Mouse (Mus musculus) Patski (cell line): ENCODE measurements at regions not wholly inside any gene's neighbourhood (a gene's known extent, or its start where the extent isn't known, plus 50 kb on each side); places are given as distances from the start of the nearest gene placed in this dataset.

Experiments
- ATAC-seq: fragments of 100-300 bp; one replicate; pipeline ENCODE4 v1.8.0; 2021
- CTCF ChIA-PET: fragments of 350-600 bp; sonication (Branson Sonifier 250); formaldehyde crosslinking; loops from one replicate; lab custom pipeline; 2022; ENCODE audit warnings: inconsistent platforms; lab: Charles Lee
- POLR2A ChIA-PET: fragments of 350-600 bp; sonication (Branson Sonifier 250); formaldehyde crosslinking; loops from one replicate; lab custom pipeline; 2022; ENCODE audit warnings: antibody characterized with exemption, inconsistent platforms; lab: Charles Lee
- DNase-seq: peaks from one replicate; pipeline ENCODE4 v3.0.0-alpha.2; 2011; ENCODE audit warnings: low read depth, low spot score
- H3K27me3 ChIP-seq: fragments of 371-371 bp; one replicate; pipeline ENCODE4 v1.5.1; 2021
- CTCF ChIP-seq: fragments of 100-300 bp; IDR thresholded peaks from one replicate; pipeline ENCODE4 v1.5.1; 2021
- in situ Hi-C: fragments of 300-500 bp; cut with MboI; formaldehyde crosslinking; loops from 3 replicates; pipeline ENCODE4 v1.11.1; 2018; ENCODE audit warnings: low pct_unique_long_range_greater_than_20kb, mixed read lengths

DNA sequence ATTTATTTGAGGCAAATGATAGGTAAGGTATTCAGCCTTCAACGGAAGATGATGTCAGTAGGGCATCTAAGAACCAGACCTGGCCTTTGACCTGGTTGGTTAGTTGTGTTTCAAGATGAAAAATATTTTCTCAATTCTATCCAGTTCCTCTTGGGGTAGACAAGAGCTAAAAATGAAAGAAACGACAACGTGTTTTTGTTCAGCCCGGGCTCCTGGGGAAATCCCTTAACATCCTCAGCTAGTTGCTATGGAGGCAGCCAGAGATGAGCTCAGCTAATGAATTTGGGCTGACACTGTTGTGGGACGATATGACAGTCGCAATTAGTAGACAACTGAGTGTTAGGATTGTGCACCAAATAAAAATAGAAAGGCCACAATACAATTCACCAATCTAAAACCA is 80.6 kb upstream of the Bmp2k start:
- in situ Hi-C loops = no loop called here
- no peak for ATAC-seq

DNA sequence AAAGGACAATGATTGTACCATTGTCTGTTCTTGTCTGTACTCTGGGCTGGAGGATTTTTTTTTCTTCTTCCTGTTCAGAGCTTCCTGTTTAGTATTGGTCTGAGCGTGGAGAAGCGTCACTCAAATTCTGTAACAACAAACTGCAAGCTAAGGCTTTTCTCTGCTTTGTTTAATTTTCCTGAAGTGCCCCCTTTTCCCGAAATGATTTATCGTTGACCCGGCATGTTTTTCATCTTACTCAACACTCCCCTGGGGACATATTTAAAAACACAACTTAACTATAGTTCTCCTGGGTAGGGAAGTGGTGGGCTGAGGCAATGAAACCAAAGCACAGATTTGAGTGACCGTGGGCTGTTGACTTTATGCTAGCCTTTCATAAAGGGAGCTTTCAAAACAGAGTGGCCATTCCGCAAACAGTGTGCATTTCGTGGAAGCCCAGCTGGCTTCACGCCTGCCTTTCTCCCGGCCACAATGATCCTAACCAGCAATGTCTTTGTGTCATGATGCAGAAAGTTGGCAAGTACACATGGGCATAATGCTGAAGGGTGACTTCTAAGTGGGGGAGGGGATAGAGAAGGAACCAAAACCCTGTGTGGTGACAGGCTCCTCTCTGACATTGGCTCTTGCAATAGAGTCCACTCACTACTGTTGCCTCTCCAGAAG is 79.8 kb upstream of the Bmp2k start:
- ChIA-PET POLR2A (interaction anchor here (0.9 kb wide), 1 partner anchor 112 kb away, joined by 3 read pairs; no protein-coding TSS in a partner anchor), CTCF (interaction anchor here (1.0 to 1.4 kb wide), 4 partner anchors 11 to 61 kb away, joined by 3 to 7 read pairs (median 3); no protein-coding TSS in a partner anchor)
- ATAC-seq (peak; percentile 47), DNase-seq (no peak)
- no peak for TF ChIP-seq CTCF
- in situ Hi-C loops = no loop called here
- H3K27me3 ChIP-seq = no peaks in the 10 kb centered on the region

More for the DNA sequence above, 80.6 kb upstream of the Bmp2k start:
- ChIA-PET POLR2A (no interaction called here), CTCF (interaction anchor here (1.0 to 1.4 kb wide), 4 partner anchors 11 to 60 kb away, joined by 3 to 7 read pairs (median 3); no protein-coding TSS in a partner anchor)
- DNase-seq = no peak
- no peak for TF ChIP-seq CTCF
- no peaks in the 10 kb centered on the region for H3K27me3 ChIP-seq

GRCm38 (mm10) chr5:96919149-96919548 is 78.3 kb upstream of the Bmp2k start:
- POLR2A ChIA-PET = no interaction called here

DNA sequence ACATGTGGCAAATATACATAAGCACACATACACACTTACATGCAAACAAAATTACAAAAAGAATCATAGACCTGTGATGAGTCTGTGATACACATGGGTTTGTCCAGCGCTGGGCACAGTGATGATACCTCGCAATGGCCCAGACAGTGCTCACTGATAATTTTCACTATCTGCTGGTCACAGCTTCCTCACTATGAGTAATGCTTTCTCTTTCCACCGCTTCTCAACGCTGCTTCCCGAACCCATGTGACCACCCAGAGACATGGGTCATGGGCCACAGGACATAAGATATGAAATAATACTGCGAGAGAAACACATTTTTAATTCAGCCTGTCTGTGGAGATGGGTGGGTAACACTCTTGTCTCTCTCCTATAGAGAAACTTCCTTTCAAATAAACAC is 76.5 kb upstream of the Bmp2k start:
- in situ Hi-C loops = no loop called here
- no peak for ATAC-seq
- DNase-seq = no peak
- no peak for TF ChIP-seq CTCF
- H3K27me3 ChIP-seq = no peaks in the 10 kb centered on the region
- ChIA-PET CTCF (no interaction called here), POLR2A (no interaction called here)

More at GRCm38 (mm10) chr5:96919149-96919548, 78.3 kb upstream of the Bmp2k start:
- CTCF ChIA-PET = interaction anchor here (1.2 kb wide), 1 partner anchor 9 kb away, joined by 4 read pairs; no protein-coding TSS in a partner anchor
- TF ChIP-seq CTCF = no peak
- no peak for DNase-seq
- no peaks in the 10 kb centered on the region for H3K27me3 ChIP-seq
- no peak for ATAC-seq
- in situ Hi-C loops = no loop called here

DNA sequence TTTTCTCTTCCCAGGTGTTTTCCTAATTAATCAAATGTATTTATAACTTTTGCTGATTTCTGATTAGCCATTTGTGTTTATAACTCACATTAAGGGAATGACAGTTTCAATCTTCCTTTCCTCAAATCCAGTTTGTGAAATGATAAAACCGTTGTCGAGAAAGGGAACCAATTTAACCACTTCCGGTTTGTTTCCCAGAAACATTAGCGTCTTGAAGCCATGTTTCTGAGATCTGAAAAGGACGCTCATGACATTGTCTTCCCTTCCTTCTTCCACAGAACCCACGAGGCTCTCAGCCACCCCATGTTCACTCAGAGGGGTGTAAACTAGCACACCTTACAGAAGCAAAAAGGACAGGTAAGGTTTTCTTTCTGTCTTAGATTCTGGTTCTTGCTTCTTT is 76.0 kb upstream of the Bmp2k start:
- ATAC-seq = no peak
- DNase-seq = no peak
- ChIA-PET POLR2A (no interaction called here), CTCF (no interaction called here)
- TF ChIP-seq CTCF = no peak
- H3K27me3 ChIP-seq = no peaks in the 10 kb centered on the region
- in situ Hi-C loops = no loop called here

- in situ Hi-C loops = no loop called here
- TF ChIP-seq CTCF = no peak
- no peak for ATAC-seq
- POLR2A ChIA-PET = interaction anchor here (1.2 kb wide), 1 partner anchor 9 kb away, joined by 3 read pairs; no protein-coding TSS in a partner anchor
- CTCF ChIA-PET = interaction anchor here (1.2 kb wide), 1 partner anchor 17 kb away, joined by 4 read pairs; no protein-coding TSS in a partner anchor
- DNase-seq = no peak
- no peaks in the 10 kb centered on the region for H3K27me3 ChIP-seq
These were observed 75.3 kb upstream of the Bmp2k start for GRCm38 (mm10) chr5:96921973-96922715.

DNA sequence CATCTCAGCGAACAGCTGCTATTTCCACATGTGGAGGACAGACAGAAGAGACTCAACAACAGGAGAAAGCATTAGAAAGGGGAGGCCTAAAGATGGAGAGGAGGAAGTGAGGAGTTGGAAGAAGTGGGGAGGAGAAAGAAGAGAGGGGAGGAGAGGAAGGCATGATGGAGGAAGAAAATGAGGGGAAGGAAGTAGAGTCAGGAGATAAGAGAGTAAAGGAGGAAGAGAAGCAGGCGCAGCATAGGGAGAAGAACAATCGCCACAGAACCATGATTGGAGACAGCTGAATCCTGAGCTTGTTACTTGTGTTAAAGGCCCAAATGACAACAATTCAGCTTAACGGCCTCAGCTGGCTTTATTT is 74.8 kb upstream of the Bmp2k start:
- CTCF ChIA-PET = interaction anchor here (0.8 to 1.2 kb wide), 3 partner anchors 9 to 58 kb away, joined by 3 to 4 read pairs (median 3); no protein-coding TSS in a partner anchor
- ATAC-seq = no peak
- in situ Hi-C loops = no loop called here
- H3K27me3 ChIP-seq = no peaks in the 10 kb centered on the region
- no peak for TF ChIP-seq CTCF
- POLR2A ChIA-PET = interaction anchor here (1.2 kb wide), 1 partner anchor 8 kb away, joined by 3 read pairs; no protein-coding TSS in a partner anchor
- DNase-seq = no peak

- H3K27me3 ChIP-seq = no peaks in the 10 kb centered on the region
- CTCF ChIA-PET = interaction anchor here (0.8 to 1.2 kb wide), 3 partner anchors 8 to 57 kb away, joined by 3 to 4 read pairs (median 3); no protein-coding TSS in a partner anchor
- DNase-seq = no peak
- POLR2A ChIA-PET = interaction anchor here (1.2 kb wide), 1 partner anchor 8 kb away, joined by 3 read pairs; no protein-coding TSS in a partner anchor
- no peak for ATAC-seq
- no peak for TF ChIP-seq CTCF
- in situ Hi-C loops = no loop called here
These were observed 74.0 kb upstream of the Bmp2k start for GRCm38 (mm10) chr5:96923526-96923925.

DNA sequence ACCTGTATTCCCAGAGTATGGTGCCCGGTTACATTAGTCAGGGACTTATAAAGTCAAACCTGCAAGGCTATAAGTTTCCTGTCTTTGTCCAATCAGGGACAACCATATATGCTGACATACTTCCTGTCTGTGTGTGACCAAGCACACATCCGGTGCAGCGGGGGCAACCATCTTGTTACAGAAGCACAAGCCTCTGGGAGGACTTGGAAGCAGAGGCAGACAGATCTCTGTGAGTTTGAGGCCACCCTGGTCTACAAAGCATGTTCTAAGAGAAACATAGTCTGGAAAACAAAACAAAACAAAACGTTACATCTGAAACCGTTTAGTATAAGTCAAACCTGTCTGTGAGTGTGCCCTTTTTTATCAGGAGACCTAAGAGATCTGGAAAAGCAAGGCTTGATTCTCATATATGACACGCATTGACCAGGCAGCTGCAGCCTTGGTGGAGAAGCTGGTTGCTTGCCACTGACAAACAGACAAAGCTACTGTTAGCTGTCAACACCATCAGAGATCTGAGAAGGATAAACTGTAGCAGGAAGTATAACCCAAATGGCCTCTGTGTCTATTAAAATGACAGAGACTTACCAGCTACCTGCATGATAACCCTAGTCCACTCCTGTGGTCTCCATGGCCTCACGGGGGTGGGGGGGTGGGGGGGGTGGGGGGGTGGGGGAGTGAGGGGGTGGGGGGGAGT is 72.6 kb upstream of the Bmp2k start:
- H3K27me3 ChIP-seq = no peaks in the 10 kb centered on the region
- DNase-seq = no peak
- CTCF ChIA-PET = interaction anchor here (1.2 to 1.5 kb wide), 2 partner anchors 11 to 24 kb away, joined by 3 read pairs; no protein-coding TSS in a partner anchor
- no peak for TF ChIP-seq CTCF
- in situ Hi-C loops = no loop called here
- no peak for ATAC-seq
- POLR2A ChIA-PET = no interaction called here

GRCm38 (mm10) chr5:96925943-96926342 is 71.5 kb upstream of the Bmp2k start:
- ChIA-PET CTCF (interaction anchor here (1.2 to 1.5 kb wide), 2 partner anchors 13 to 22 kb away, joined by 3 read pairs; no protein-coding TSS in a partner anchor), POLR2A (no interaction called here)
- no peak for DNase-seq
- no peaks in the 10 kb centered on the region for H3K27me3 ChIP-seq
- no peak for TF ChIP-seq CTCF
- in situ Hi-C loops = no loop called here
- ATAC-seq = no peak
